Mouse (Mus musculus) spleen, embryonic (tissue): ENCODE data around the gene Cbx5.

Experiments
- CTCF ChIA-PET: fragments of 350-600 bp; sonication (Branson Sonifier 250); formaldehyde crosslinking; loops from one replicate; lab custom pipeline; 2022; lab: Charles Lee

The Cbx5 gene

GRCm38 (mm10) chr15:103152371-103152770 is 87.2 kb downstream of the Cbx5 start:
- CTCF ChIA-PET = no interaction called here

GRCm38 (mm10) chr15:103147779-103148178 is 91.8 kb downstream of the Cbx5 start:
- CTCF ChIA-PET = no interaction called here

GRCm38 (mm10) chr15:103147422-103147690 is 92.3 kb downstream of the Cbx5 start:
- CTCF ChIA-PET = no interaction called here

GRCm38 (mm10) chr15:103146627-103147421 is 92.8 kb downstream of the Cbx5 start:
- CTCF ChIA-PET = no interaction called here

GRCm38 (mm10) chr15:103145635-103146299 is 93.8 kb downstream of the Cbx5 start:
- CTCF ChIA-PET = no interaction called here

GRCm38 (mm10) chr15:103144176-103144575 is 95.4 kb downstream of the Cbx5 start:
- CTCF ChIA-PET = no interaction called here
